Mouse (Mus musculus) mesoderm, embryonic 11.5 days (tissue): ENCODE results near the gene Fgf22.
"Not testable (repeated sequence)": the region's sequence is repeated elsewhere in the genome, so short reads cannot be mapped to it uniquely, and the experiment has no call there.

Source experiments
- DNase-seq: peaks from one replicate; pipeline ENCODE4 v3.0.0-alpha.2; 2012; ENCODE audit warnings: low read depth, low spot score

Gene Fgf22

DNA sequence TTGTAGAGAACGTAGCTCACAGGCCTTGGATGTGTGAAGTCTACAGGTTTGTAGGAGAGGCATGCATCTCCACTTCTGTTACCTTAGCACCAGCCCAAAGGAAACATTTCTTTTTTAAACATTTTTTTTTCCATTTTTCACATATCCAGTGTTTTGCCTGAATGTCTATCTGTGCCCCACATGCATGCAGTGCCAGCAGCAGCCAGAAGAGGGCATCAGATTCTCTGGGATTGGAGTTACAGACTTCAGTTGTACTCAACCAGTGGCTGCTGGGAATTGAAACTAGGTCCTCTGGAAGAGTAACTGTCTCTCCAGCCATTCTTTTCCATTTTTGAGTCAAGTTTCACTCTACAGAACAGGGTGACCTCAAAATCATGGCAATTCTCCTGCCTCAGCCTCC, 22.4 kb upstream of the Fgf22 start:
- DNase-seq, result no peak

GRCm38 (mm10) chr10:79733847-79734246, 21.0 kb upstream of the Fgf22 start:
- DNase-seq, result no peak

DNA sequence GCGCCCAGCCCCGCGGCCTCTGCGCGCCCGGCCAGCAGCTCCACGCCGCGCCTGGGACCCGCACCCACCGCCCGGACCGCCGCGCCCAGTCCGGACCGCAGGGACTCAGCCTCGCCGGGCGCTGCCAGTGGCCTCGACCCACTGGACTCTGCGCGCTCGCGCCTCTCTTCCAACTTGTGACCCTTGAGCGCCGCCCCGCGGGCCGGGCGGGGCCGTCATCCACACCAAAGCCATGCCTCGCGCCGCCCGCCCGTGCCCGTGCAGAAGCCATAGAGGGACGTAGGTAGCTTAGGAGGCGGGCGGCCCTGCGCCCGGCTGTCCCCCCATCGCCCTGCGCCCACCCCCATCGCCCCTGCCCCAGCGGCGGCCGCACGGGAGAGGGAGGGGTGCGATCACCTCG, 19.5 kb upstream of the Fgf22 start:
- no peak for DNase-seq

- DNase-seq, result no peak
Observed at GRCm38 (mm10) chr10:79736706-79737105, 18.2 kb upstream of the Fgf22 start.

DNA sequence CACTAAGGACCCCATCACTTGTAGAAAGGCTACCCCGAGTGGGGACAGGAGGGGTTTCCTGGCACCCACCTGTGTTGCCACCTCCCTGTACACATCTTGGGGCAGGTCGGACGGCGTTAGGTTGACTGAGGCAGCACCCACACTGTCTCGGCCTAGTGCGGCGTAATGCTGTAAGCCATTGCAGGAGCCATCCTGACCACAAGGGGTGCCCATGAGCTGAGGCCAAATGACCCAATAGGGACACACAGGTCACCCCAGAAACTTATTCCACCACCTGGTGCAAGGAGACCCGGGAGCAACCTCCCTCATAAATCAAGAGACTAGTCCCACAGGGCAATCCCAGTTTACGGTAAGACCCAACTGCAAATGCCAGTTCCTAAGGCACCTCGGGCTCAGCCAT, 16.6 kb upstream of the Fgf22 start:
- no peak for DNase-seq

GRCm38 (mm10) chr10:79739234-79739633, 15.6 kb upstream of the Fgf22 start:
- DNase-seq, result no peak

- DNase-seq, result no peak
Observed at GRCm38 (mm10) chr10:79740863-79741262, 14.0 kb upstream of the Fgf22 start.

- DNase-seq, result no peak
Observed at GRCm38 (mm10) chr10:79743161-79743560, 11.7 kb upstream of the Fgf22 start.

DNA sequence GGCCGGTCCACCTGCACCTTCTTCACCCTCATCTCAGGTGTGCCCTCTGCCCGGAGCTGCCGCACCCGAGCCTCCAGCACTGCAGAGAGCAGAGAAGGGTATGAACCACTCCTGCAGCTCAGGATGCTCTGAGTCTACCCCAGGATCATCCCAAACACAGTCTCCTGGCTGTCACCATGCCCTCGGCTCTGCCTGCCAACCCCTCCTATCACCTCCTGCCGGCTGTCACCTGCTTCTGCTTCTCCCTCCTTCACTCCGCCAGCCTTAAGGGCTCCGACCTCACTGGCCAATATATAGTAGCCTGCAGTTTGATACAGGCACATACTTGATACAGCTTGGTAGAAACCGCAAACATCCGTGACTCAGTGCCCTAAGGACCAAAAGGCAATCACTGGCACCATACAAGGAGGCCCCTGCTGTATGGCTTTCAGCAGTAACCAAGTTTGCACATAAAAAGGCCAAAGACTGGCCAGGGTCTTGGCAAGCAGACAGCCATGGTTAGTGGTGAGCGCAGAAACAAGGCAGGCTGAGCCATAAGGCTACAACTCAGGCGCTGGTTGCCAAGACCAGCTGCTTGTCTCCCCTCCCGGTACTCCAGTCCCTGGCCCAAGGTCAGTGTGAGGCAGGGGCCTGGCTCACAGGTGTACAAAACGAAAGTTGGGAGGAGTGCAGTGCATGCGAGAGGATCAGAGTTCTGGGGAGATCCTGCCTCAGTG, 11.1 kb upstream of the Fgf22 start:
- DNase-seq, result no peak

DNA sequence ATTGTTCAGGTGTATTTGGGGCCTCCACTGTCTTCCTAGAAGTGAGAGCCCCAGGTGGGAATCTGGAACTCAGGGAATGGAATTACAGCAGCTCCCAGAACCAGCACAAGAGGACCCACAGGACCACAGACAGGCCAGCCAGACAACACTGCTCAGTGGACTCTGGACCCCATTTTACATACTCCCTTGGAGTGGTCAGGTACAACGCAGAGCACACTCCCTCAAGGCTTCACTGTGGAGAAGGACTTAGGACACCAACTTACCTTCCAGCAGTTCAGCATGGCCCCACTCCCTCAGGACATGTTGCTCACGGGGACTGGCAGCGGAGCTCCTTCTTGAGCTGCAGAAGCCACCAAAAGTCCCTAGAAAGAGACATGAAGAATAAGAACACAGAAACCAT, 9.5 kb upstream of the Fgf22 start:
- no peak for DNase-seq

- peak; percentile 98 for DNase-seq
Observed at GRCm38 (mm10) chr10:79745898-79746773, 8.7 kb upstream of the Fgf22 start, which contains the start of gene Polrmt. Gene Polrmt, minus strand, starts transcription at chr10:79746581.

DNA sequence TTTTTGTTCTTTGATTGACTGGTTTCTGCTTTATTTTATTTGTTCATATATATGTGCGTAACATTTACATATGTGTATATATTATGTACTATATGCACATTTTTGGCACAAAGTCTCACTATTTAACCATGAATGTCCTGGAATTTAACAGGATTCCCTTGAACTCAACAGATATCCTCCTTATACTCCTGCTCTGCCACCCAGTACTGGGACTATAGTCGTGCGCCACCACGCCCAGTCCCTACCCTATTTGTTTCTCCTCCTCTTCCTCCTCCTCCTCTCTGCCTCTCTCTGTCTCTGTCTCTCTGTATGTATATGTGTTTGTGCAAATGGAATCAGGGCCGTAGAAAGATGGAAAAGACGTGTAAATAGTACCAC, 8.1 kb upstream of the Fgf22 start:
- no peak for DNase-seq

- no peak for DNase-seq
Observed at GRCm38 (mm10) chr10:79748496-79748895, 6.4 kb upstream of the Fgf22 start.

DNA sequence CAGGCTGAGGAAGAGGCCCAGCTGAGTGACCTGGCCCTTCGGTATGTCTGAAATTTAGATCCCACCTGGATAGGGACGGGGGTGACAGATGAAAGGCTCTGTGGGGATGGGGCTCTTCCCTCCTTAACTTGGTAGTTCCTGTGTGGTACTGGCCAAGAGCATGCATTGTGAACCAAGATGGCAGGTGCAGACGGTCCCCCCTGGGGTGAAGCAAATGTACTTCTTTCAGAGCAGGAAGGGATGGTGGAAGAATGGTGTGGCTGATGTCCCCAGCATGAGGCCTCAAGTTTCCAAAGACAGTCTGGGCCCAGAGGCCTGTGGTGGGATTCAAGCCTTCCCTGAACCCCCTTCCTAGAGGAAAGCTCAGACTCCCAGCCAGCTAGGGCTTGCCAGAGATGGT, 978 bp downstream of the Fgf22 start:
- DNase-seq, result no peak

DNA sequence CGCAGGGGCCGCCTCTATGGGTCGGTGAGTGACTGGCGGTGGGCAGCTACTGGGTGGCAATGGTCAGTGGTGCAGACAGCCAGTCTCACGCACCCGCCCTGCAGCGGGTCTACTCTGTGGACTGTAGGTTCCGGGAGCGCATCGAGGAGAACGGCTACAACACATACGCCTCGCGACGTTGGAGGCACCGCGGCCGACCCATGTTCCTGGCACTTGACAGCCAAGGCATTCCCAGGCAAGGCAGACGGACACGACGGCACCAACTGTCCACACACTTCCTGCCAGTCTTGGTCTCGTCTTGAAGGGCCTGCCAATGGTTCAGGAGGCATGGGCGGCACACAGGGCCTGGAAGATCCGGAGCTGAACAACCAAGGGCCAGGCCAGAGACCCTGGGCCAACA, 1.8 kb downstream of the Fgf22 start:
- DNase-seq, result no peak

DNA sequence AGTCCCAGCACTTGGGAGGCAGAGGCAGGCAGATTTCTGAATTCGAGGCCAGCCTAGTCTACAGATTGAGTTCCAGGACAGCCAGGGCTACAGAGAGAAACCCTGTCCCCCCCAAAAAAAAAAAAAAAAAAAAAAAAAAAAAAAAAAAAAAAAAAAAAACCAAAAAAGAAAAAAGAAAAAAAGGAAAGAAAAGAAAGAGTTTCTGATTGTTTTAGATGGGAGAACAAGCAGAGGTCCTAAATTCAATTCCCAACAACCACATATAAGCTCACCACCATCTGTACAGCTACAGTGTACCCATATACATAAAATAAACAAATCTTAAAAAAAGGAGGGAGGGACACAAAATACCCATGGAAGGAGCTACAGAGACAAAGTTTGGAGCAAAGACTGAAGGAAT, 4.8 kb downstream of the Fgf22 start:
- not testable (repeated sequence) for DNase-seq

DNA sequence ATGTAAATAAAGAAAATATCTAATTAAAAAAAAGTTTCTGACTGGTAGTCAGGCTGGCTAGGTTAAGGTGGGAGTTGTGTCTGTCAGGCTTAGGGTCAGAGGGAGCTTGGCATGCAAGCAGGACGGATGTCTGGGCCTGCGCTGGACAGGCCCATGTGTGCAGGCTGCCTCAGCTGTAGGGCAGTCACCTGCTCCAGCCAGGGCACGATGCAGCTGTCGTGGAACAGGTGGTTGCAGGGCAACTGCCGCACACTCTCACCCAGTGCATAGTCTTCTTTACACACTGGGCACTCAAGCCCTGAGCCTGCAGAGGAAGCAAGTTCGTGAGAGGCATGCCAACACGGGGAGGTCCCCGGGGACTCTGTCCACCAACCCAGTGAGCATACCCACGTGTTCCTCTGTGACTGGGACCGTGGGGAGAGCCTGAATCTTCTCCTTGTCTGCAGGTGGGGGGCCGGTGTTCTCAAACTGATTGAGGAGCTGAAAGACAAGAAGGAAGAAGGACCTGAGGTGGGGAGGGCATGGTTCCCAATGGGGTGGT, 5.8 kb downstream of the Fgf22 start:
- DNase-seq, result no peak

DNA sequence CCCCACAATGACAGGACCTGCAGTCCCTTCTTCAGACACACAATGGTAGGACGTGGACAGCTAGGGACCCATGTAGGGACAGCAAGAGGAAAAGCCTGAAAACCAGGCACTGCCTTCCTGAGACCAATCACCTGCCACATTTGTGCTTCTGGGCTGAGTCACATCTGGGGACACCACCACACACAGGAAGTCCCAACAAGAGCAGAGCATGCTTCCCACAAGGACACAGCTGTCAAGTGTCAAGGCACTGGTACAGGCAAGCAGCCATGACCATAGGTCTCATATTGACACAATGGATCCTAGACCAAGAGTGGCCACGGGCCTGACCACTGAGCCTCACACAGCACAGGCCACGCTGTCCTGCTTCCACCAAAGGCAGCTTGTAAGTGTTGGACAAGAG, 8.0 kb downstream of the Fgf22 start:
- DNase-seq, result no peak

GRCm38 (mm10) chr10:79764234-79764633, 9.4 kb downstream of the Fgf22 start:
- DNase-seq, result no peak

GRCm38 (mm10) chr10:79765228-79765745, 10.4 kb downstream of the Fgf22 start:
- no peak for DNase-seq

GRCm38 (mm10) chr10:79766001-79766507, 11.2 kb downstream of the Fgf22 start:
- DNase-seq, result no peak
